ENCODE assay signal across 8 mouse cellular contexts in genomic region chr14:19977271-19978024, GRCm38 (mm10). TPM values are rescaled to one million over a fixed set of nuclear protein-coding genes. Genes with fewer than 3 reads are reported as not detected.
DNase-seq lines count a peak whose midpoint lies in the region; ATAC-seq lines count a peak whose summit lies in the region.

Gene Gng2, minus strand, starts transcription at chr14:19977627.

- WGBS in kidney, embryonic 16.5 days, result 5% methylated on average over 15 of the region's 15 CpGs
- 10% methylated on average over 15 of the region's 15 CpGs for WGBS in embryonic facial prominence, embryonic 15.5 days
- WGBS in hindbrain, embryonic 15.5 days, result 5% methylated on average over 15 of the region's 15 CpGs
- 12% methylated on average over 15 of the region's 15 CpGs for WGBS in liver, embryonic 12.5 days (ENCODE audit: insufficient replicate concordance)

- peak within 1 kb of the TSS; percentile 82 for H3K9ac ChIP-seq in kidney, embryonic 16.5 days (replicated peaks; ENCODE audit: low read length)
- H3K9ac ChIP-seq in embryonic facial prominence, embryonic 15.5 days, result peak within 1 kb of the TSS; percentile 21
- H3K9ac ChIP-seq in hindbrain, embryonic 15.5 days, result peak within 1 kb of the TSS; percentile 83
- H3K9ac ChIP-seq in liver, embryonic 12.5 days, result no peak within 1 kb of the TSS

- peak; percentile 66 for ATAC-seq in kidney, embryonic 16.5 days (ENCODE audit: low FRiP score, low TSS enrichment)
- peak; percentile 7; the same call in 1 of the 2 replicates for ATAC-seq in embryonic facial prominence, embryonic 15.5 days (ENCODE audit: insufficient number of reproducible peaks, low FRiP score, low TSS enrichment, low read depth)
- peak; percentile 55 for ATAC-seq in hindbrain, embryonic 15.5 days (ENCODE audit: low FRiP score, low read depth)
- ATAC-seq in liver, embryonic 12.5 days, result peak; percentile 47

- DNase-seq in kidney, adult 11 months, result no peak
- no peak for DNase-seq in adrenal gland, adult 8-10 months
- DNase-seq in retina, postnatal 1 day, result peak; percentile 49
- no peak for DNase-seq in B cell, adult 2 months

- peak within 1 kb of the TSS; percentile 62 for H3K4me3 ChIP-seq in kidney, embryonic 16.5 days (ENCODE audit: low read length)
- H3K4me3 ChIP-seq in embryonic facial prominence, embryonic 15.5 days (replicated peaks), result peak within 1 kb of the TSS; percentile 47
- peak within 1 kb of the TSS; percentile 77 for H3K4me3 ChIP-seq in hindbrain, embryonic 15.5 days
- H3K4me3 ChIP-seq in liver, embryonic 12.5 days, result peak within 1 kb of the TSS; percentile 51

- H3K9me3 ChIP-seq in kidney, embryonic 16.5 days (ENCODE audit: low read length), result no peaks in the 10 kb centered on the region
- no peaks in the 10 kb centered on the region for H3K9me3 ChIP-seq in embryonic facial prominence, embryonic 15.5 days (replicated peaks)
- no peaks in the 10 kb centered on the region for H3K9me3 ChIP-seq in hindbrain, embryonic 15.5 days
- H3K9me3 ChIP-seq in liver, embryonic 12.5 days (replicated peaks), result no peaks in the 10 kb centered on the region

- H3K4me2 ChIP-seq in kidney, embryonic 16.5 days (replicated peaks; ENCODE audit: low read depth, low read length), result peak within 1 kb of the TSS; percentile 77
- peak within 1 kb of the TSS; percentile 64 for H3K4me2 ChIP-seq in embryonic facial prominence, embryonic 15.5 days (replicated peaks)
- H3K4me2 ChIP-seq in hindbrain, embryonic 15.5 days, result peak within 1 kb of the TSS; percentile 58
- peak within 1 kb of the TSS; percentile 62 for H3K4me2 ChIP-seq in liver, embryonic 12.5 days

- no peaks in the 10 kb centered on the region for H3K36me3 ChIP-seq in kidney, embryonic 16.5 days (ENCODE audit: insufficient read depth, low read length)
- H3K36me3 ChIP-seq in embryonic facial prominence, embryonic 15.5 days, result no peaks in the 10 kb centered on the region
- no peaks in the 10 kb centered on the region for H3K36me3 ChIP-seq in hindbrain, embryonic 15.5 days
- H3K36me3 ChIP-seq in liver, embryonic 12.5 days, result no peaks in the 10 kb centered on the region

- no peaks in the 10 kb centered on the region for H3K27me3 ChIP-seq in kidney, embryonic 16.5 days (ENCODE audit: insufficient read depth, low read length)
- H3K27me3 ChIP-seq in embryonic facial prominence, embryonic 15.5 days, result no peaks in the 10 kb centered on the region
- H3K27me3 ChIP-seq in hindbrain, embryonic 15.5 days, result no peaks in the 10 kb centered on the region
- H3K27me3 ChIP-seq in liver, embryonic 12.5 days (replicated peaks), result peaks cover 17% of the 10 kb centered on the region

- H3K4me1 ChIP-seq in kidney, embryonic 16.5 days (ENCODE audit: insufficient read depth, low read length), result peaks cover 14% of the 10 kb centered on the region
- H3K4me1 ChIP-seq in embryonic facial prominence, embryonic 15.5 days, result peaks cover 21% of the 10 kb centered on the region
- peaks cover 40% of the 10 kb centered on the region for H3K4me1 ChIP-seq in hindbrain, embryonic 15.5 days (replicated peaks)
- H3K4me1 ChIP-seq in liver, embryonic 12.5 days, result peaks cover 27% of the 10 kb centered on the region

- H3K27ac ChIP-seq in kidney, embryonic 16.5 days (ENCODE audit: low read length), result peak within 1 kb of the TSS; percentile 95
- H3K27ac ChIP-seq in embryonic facial prominence, embryonic 15.5 days (replicated peaks), result peak within 1 kb of the TSS; percentile 86
- peak within 1 kb of the TSS; percentile 98 for H3K27ac ChIP-seq in hindbrain, embryonic 15.5 days (replicated peaks)
- peak within 1 kb of the TSS; percentile 58 for H3K27ac ChIP-seq in liver, embryonic 12.5 days

RNA-seq across cellular contexts. Expression of gene Gng2, which starts in this region (rescaled TPM):
- polyA plus RNA-seq in kidney, embryonic 16.5 days (2015; fragmentation: Nextera tagmentation; extraction: Ambion mirVana), result 52.5 and 53.5 TPM in 2 replicates
- 10 to 100 TPM; 30.0 to 52.2 (median 41.3) TPM for total RNA-seq in adrenal gland, adult 8-10 months (2022)
- 56.9 and 67.6 TPM in 2 replicates for polyA plus RNA-seq in embryonic facial prominence, embryonic 15.5 days (2015; fragmentation: Nextera tagmentation; extraction: Ambion mirVana)
- polyA plus RNA-seq in hindbrain, embryonic 15.5 days (2015; fragmentation: Nextera tagmentation; extraction: Ambion mirVana), result 379 and 390 TPM in 2 replicates
- 10.7 and 11.8 TPM in 2 replicates for polyA plus RNA-seq in liver, embryonic 12.5 days (2016; fragmentation: Nextera tagmentation; extraction: Ambion mirVana)

Comparison
In these comparisons a context has a peak if more than half of its experiments do, and no peak if none do; other contexts are left out.
1. ATAC-seq: peak in every context shown above with its lines; median percentile 66 in kidney, embryonic 16.5 days; 55 in hindbrain, embryonic 15.5 days; 47 in liver, embryonic 12.5 days; 7 in embryonic facial prominence, embryonic 15.5 days.